Mouse (Mus musculus) left cerebral cortex, adult 9 months (tissue): ENCODE data around the gene Nr2c2ap.

ENCODE experiments used
- DNase-seq, 2 experiments: peaks; one replicate each; pipeline ENCODE4 v3.0.0; 2022; ENCODE audit warnings: low spot score in 2 of 2

Gene Nr2c2ap

DNA sequence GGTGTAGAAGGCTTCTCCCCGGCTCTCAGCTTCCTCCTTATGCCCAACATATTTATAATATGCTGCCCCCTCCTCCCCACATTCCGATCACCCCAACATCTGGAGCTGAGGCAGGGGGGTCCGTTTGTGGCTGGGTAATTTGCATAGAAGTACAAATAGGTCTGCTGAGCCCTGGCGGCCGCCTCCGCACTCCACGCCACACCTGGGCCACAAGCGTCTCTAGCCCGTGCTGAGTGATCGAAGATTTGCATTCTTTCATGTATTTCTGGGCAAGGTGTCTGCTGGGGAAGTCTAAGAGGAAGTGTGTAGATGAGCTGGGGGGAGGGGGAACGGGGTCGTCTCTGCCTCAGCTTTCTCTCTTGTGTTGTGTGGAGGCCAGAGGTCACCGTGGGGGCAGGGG, 28.9 kb downstream of the Nr2c2ap start:
- DNase-seq = no peak

DNA sequence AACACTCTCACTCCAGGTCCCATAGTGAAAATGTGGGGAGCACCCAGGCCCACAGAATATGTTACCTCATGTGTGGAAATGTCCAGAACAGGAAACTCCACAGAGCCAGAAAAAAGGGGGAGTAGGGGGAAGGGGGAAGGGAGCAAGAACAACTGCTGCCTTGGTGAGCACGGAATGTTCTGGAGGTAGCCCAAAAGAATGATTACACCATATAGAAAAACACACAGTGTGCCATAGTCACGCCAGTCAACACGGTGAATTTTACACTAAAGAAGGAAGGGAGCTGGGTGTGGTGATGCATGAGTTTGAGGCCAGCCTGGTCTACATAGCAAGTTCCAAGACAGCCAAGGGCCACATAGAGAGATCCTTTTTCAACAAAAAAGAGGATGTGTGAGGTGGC, 32.2 kb downstream of the Nr2c2ap start:
- no peak for DNase-seq

DNA sequence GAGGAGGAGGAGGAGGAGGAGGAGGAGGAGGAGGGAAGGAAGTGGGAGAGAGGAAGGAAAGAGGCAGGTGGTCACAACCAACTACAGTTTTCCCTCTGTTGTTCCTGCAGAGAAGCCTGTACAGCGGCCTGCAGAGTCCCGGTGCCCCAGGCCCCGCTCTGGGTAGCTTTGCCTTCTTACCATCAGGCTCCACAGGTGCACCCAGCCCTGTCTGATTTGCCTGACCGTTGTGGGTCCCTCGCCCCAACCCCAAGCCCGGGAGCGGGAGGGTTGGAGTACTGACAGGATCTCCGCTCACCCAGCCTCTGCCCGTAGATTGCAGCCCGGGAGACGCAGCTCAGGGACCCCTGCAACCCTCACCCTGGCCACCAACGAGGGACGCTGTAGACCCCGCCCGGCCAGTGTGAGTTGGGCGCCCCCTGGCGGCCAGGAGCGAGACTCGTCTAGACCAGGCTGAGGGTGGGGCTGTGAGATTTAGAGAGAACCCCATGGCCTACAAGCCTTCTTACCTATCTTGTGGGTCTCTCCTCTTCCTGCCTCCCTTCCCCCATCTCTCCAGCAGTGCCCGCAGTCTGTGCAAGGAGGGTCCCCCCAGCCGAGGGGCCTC, 35.5 kb downstream of the Nr2c2ap start:
- peak in 1 of 2 experiments; percentile 45 for DNase-seq

DNA sequence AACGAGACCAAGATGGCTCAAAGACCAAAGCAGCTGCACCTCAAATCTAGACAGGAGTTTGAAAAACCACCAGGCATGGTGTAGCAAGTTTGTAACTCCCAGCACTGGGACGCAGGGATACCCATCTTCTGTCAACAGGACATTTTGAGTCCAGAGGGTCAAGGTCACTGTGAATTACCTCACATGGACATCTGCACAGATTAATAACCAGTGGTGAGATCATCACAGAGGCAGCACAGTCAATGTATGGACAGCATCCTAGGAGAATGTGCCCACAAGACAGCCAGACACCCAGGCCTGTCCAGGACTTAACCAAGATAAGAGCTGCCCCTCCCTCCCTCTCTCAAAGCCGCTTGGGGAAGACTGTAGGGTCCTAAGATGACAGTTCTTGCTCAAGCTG, 39.0 kb downstream of the Nr2c2ap start:
- no peak for DNase-seq

DNA sequence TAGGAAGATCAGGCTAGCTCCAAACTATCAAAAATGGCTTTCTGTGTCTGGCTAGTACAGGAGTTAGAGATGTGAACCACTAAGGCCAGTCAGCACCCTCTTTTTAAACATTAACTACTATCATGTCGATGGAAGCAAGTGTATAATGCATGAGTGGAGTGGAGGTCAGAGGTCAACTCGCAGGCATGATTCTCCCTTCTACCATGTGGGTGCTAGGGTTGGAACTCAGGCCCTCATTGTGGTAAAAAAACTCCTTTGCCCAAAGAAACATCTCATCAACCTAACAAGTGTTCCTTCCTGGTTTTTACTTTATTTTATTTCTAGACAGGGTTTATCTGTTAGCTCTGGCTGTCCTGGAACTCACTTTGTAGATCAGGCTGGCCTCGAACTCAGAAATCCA, 39.6 kb downstream of the Nr2c2ap start:
- DNase-seq = no peak

DNA sequence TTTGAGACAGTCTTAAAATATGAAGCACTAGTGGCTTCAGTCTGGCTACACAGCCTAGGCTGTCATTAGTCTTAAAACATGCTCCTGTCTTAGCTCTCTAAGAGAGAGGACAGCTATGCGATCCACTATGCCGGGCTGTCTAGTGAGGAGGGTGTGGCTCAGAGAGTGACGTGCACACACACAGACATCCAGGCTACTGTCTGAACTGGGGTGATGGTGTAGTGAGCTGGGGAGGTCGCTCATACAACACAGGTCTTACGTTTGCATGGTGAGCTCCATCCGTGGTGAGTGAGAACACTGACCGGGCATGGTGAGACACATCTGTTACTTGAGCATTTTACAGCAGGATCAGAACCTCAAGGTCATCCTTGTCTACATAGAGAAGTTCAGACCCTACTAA, 40.1 kb downstream of the Nr2c2ap start:
- no peak for DNase-seq

DNA sequence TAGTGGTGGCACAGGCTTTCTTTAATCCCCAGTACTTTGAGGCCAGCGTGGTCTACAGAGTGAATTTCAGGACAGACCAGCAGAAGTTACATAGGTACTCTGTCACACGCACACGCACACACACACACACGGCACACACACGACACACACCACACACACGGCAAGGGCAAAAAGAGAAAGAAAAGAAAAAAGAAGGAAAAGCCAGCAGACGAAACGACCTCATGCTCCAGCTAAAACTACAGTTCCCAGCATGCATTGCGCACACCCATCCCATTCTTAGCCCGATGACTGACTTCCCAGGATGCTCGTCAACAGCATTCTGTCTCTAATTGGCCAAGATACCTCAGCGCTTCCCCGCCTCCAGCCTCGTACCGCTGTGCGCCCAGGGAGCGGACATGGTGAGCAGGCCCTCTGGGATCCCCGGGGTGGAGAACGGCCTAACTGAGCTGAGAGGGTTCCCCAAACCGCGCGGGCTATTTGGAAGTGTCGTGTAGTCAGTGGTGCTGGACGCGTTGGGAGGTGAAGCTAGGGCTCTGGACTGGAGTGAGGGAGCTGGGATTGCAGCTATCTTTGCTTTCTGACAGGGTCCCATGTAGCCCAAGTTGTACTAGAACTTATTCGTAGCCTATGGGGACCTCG, 41.0 kb downstream of the Nr2c2ap start, which contains the start of gene Tmem161a:
TSS of gene Tmem161a (plus strand) at position 314 of the 639 bp plus-strand sequence.
- DNase-seq = peak; percentile 89 to 96

DNA sequence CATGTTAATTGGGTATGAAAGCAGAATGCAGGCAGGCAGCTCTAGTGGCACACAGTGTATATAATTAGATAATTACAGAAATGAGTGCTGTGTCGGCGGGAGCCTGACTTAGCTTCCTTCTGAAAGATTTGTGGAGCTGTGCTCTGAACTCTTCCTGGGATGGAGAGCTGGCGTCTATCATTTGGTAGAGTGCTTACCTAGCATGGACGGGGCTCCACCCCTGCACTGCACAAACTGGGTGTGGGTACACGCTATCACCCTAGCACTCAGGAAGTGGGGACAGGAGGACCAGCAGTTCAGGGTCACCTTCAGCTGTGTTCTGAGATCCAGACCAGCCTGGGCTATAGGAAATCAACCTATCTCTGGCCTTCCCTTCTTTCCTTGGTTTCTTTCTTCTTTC, 42.2 kb downstream of the Nr2c2ap start:
- DNase-seq = no peak

DNA sequence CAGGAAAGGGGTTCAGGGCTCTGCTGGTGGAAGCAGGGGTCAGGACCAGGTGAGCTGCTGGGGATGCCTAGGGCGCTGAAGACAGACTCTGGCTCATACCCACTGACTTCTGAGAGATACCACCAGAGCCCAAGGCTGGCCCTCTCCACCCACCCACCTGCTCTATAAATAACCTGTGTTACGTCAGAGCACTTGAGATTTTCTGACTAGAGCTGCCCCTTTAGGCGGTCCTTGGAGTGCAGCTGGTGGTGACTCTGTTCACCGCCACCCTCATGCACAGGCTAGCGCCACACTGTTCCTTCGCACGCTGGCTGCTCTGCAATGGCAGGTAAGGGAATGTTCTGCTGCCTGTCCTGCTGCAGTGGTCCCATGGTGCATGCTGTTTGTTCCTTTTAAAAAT, 42.9 kb downstream of the Nr2c2ap start:
- no peak for DNase-seq

DNA sequence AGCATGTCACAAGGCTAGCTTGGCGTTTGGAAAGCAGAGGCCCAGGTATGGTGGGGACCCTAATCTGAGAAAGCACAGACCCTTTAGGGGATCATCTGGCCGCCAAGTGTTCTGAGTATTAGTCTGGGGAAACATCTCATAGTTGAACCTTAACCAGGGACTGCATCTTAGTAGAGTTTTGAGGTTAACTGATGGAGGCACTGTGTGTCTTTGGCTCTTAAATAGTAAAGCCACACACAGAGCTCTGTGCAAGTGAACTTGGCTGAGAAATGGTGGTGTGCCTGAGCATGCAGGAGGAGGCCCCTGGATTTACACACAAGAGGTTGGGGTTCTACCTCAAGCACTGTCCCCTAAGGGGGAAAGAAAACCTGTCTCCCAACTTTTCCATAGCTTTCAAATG, 47.1 kb downstream of the Nr2c2ap start:
- DNase-seq = no peak

DNA sequence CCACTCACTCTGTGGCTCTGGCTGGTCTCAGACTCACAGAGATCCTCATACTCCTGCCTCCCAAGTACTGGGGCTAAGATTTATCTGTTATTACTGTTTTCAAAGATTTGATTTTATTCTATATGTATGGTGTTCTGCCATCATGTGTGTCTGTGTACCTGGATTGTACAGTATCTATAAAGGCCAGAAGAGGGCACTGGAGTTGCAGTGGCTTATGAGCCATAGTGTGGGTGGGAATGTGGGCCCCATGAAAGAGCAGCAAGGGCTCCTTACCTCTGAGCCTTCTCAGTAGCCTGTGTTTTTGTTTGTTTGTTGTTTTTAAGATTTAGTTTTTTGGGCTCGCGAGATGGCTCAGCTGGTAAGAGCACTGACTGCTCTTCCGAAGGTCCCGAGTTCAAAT, 47.9 kb downstream of the Nr2c2ap start:
- no peak for DNase-seq

DNA sequence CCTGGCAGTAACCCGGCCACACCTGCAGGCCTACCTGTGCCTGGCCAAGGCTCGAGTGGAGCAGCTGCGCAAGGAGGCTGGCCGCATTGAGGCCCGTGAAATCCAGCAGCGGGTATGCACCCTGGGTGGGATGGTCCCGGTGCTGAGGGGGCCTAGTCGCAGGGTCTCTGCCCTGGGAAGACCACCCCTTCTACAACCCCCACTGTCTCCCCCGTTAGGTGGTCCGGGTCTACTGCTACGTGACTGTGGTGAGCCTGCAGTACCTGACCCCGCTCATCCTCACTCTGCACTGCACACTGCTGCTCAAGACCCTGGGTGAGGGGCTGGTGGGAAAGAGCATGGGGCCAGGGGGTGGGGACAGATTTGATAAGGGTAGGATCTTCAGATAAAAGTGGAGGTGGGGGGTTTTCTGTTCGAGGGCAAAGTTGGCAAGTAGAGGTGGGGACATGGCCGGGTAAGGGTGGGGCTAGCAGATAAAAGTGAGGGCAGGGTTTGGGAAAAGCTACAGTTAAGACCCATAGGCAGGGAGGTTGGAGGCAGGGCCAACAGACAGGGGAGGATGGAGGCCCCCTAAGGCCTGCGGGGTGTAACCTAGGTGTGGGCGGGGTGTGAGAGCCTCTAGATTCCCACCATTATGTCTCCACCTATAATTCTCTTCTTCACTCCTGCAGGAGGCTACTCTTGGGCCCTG, 50.2 kb downstream of the Nr2c2ap start:
- no peak for DNase-seq

DNA sequence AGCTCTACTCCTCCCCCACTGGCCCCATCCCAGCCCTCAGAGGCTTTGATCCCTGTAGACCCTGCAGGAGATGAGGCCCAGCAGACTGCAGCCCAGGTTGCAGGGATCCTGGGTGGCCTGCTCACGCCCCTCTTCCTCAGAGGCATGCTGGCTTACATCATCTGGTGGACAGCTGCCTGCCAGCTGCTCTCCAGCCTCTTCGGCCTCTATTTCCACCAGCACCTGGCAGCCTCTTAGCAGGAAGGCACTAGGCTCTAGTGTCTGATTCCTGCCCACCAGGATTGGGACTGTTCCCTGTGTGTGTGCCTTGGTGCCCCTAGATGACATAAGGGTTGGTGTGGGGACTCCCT, 50.7 kb downstream of the Nr2c2ap start:
- DNase-seq = no peak

DNA sequence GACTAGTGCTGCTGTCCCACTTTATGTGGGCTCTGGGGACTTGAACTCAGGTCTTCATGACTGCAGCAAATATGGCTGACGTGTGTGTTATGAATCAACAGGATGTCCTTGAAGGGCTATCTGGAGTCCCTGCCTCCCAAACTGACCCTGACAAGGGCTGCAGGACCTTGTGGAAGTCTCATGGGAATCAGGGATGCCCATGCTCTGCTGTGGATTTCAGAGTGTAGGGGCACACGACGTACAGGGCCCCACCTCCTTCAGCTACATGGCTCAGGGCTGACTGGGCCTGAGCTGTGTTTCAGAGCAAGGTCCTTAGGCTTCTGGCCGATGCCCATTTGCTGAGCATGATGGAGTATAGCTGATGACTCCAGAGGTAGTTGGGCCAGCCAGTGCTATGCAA, 52.1 kb downstream of the Nr2c2ap start:
- DNase-seq = no peak
